Mouse (Mus musculus) ovary, postnatal 10 days (tissue): Measurements from ENCODE around the gene Pgs1.

Experiments used
- DNase-seq: peaks from one replicate; pipeline ENCODE4 v3.0.0; 2022; ENCODE audit warnings: low spot score

Gene Pgs1

DNA sequence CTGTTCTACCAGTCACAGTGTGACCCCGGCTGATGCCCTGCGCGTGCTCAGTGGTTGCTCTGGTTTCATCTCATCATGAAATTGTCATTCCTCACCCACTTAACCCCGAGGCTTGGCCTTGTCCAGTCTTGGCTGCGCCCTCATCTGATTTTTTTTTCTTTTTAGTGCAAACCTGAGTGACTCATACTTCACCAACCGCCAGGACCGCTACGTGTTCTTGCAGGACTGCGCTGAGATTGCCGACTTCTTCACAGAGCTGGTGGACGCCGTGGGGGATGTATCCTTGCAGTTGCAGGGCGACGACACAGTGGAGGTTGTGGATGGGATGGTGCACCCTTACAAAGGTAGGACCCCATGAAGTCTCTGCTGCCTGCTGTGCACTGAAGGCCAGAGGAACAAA lies 17.1 kb downstream of the Pgs1 start:
- DNase-seq = no peak

GRCm38 (mm10) chr11:118003718-118004117 lies 17.6 kb downstream of the Pgs1 start:
- no peak for DNase-seq

GRCm38 (mm10) chr11:118004217-118004616 lies 18.1 kb downstream of the Pgs1 start:
- DNase-seq = no peak

DNA sequence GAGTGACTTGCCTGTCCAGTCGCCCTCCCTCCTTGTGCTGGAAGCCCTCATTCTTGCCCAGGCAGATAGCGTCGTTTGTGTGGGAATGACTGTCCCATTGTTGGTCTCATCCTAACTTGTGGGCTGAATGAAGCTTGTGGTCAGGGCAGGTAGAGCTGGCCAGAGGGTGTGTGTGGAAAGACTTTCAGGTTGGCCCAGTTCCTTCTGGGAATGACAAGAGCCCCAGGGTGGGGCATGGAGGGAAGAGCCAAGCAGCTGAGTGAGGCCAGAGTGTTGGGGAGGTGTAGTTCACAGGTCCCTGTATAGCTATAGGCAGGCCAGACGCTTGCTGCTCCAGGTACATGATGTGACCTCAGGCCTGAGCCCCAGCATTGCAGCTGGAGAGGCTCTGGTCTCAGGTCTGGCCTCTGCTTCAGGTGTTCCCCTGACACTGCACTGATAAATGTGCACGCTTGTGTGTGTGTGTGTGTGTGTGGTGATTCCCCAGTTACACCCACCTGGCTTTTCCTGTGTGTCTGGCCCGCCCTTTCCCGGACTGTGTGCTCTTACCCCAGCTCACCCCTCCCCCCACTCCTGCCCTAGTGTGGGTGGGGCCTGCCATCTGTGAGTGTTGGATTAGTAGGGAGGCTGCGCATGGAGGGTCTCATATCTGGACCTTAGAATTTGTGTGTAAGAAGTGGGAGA lies 21.5 kb downstream of the Pgs1 start:
- no peak for DNase-seq

DNA sequence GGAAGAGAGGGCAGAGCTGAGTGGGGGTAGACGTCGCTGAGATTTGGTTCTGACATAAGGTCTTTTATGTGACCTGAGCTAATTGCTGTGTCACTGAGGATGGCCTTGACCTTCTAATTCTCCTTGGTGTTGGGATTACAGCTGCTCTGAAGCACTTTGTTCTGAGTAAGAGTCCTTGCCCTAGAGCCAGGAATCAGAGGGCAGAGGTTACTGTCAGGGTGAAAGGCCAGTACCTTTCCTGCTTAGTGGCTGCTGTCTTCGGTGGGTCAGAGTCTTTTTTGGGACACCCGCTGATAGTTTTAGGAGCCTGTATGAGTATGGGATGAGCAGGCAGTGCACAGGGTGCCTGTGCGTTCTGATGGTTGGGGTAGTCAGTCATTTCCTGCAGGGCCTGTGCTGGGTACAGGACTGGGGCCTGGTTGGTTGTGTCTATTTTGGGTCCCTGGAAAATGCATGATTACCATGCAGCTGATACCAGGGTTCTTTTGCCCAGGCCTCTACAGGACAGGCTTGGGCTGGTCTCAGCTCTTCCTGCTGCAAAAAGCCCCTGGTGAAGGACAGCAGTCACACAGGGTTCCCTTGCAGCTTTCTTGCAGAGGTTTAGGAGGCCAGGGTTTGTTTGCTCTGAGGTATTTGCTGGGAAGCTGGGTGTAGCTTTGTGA lies 22.2 kb downstream of the Pgs1 start:
- DNase-seq = no peak

DNA sequence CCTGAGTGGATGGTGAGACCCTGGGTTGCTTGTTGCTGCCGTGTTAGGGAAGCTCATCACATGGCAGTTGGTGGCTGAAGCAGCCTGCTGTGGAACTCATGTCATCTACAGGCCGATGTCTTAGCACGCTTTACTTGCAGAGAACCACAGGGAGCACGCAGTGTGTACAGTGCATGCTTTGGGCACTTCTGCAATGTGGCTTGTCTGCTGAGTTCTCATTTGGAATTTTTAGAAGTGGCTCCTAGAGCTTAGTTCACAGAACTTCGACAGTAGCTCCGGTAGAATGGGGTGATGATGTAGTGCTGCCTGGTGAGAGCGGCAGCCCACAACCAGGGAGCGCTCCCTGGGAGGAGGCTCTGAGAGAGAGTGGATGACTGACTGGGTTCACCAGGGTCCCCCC lies 22.8 kb downstream of the Pgs1 start:
- DNase-seq = no peak

GRCm38 (mm10) chr11:118009865-118010571 lies 23.9 kb downstream of the Pgs1 start:
- no peak for DNase-seq

DNA sequence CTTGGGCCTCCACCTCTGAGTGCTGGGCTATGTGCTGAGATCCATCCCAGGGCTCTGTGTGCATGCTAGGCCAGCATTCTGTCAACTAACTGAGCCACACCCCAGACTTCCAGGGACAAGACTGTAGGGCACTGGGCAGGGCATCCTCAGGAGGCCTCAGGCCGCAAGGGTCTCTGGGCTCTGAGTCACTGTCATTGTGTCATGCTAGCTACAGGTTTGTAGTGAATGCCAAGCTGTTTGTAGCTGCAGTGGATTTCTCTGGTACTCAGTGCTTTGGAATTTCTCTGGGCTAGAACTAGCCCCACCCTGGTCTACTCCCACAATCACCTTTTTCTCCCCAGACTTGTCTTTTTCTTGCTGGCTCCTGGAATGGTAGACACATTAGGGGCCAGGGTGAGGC lies 26.5 kb downstream of the Pgs1 start:
- no peak for DNase-seq

DNA sequence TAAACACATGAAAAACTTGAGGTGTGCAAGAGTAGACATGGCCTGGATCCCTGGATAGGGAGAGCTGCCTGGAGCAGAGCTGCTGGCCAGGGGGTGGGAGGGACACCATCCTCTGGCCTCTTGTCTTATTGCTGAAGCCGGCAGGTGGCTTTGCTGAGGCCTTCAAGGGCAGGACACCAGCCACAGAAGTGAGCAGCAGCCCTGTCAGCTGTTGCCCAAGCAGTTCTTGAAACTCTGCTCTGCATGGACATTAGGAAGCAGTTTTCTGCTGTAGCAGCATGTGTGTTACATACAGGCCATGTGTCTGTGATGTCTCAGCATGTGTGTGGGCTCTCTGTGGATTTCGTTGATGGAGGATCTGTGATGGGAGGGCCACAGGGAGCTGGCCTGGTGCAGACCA lies 27.2 kb downstream of the Pgs1 start:
- no peak for DNase-seq

GRCm38 (mm10) chr11:118014391-118014995 lies 28.4 kb downstream of the Pgs1 start:
- no peak for DNase-seq

GRCm38 (mm10) chr11:118015381-118016145 lies 29.5 kb downstream of the Pgs1 start:
- no peak for DNase-seq

- DNase-seq = no peak
These were observed 32.2 kb downstream of the Pgs1 start for GRCm38 (mm10) chr11:118018328-118018727.

DNA sequence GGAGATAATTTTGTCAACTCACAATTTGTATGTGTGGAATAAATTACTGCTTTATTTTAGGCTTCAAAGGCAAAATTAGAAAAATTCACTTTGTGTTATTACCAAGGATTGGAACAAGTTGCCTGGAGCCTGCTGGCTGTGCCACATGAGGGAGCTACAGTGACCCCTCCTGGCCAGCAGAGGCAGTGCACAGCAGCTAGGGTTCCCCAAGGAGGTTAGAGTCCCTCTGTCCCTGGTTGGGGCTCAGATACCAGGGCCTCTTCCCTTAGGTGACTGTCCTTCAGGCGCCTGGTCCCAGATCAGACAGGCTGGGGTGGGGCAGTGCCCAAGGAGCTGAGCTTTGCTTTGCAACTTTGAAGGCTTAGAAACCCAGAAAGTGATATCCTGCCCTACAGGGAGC lies 35.7 kb downstream of the Pgs1 start:
- peak; percentile 48 for DNase-seq

DNA sequence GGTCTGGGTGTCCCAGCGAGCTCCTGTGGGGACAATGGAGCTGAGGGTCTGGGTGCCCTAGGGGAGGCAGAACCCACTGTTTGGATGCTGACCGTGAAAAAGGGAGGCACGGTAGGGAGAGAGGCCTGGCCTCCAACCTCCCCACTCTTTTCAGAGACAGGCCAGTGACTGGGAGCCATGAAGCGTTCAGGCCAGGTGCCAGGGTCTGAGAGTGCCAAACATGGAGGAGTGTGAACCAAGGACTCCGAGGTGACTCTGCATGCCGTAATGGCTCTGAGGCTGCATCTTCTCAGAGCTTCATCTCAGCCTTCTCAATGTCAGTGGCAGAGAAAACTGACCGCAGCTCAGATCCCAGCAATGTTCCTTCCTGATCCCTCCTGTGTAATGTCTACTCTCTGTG lies 37.4 kb downstream of the Pgs1 start:
- no peak for DNase-seq

DNA sequence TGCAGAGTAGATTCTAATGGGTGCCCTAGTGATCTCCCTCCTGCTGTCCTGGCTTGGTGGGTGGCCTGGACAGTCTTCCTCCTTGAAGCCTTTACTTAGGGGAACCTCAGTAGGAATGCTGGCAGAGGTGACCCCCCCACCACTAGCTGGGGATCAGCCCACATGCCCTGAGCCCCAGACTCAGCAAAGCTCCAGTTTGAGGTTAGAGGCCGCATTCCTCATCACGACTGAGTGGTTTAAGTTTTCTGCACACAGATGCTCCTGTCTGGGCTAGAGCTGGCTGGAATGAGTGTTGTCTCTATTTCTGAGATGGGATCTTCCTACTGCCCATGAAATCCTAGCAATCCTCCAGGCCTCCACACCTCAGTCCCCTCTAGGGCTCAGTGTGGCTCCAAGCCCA lies 38.0 kb downstream of the Pgs1 start:
- DNase-seq = no peak

GRCm38 (mm10) chr11:118029170-118029569 lies 43.1 kb downstream of the Pgs1 start:
- no peak for DNase-seq

GRCm38 (mm10) chr11:118031134-118031533 lies 45.0 kb downstream of the Pgs1 start:
- DNase-seq = no peak

DNA sequence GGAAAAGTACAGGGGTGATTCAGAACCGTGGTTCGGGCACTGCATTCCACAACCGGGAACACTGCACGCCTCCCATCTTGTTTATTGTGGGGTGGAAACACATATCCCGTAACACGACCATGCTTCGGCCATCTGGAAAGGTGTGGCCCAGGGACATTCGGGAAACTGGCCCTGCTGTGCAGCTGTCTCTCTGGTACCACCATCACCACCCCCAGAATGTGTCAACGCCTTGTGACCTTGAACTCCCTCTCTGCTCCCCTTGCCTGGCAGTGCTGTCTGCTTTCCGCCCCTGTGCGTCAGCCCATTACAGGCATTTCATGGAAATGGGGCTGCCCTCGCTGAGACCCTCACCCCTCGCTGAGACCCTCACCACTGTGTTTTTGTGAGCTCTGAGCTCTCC lies 48.3 kb downstream of the Pgs1 start:
- DNase-seq = no peak

DNA sequence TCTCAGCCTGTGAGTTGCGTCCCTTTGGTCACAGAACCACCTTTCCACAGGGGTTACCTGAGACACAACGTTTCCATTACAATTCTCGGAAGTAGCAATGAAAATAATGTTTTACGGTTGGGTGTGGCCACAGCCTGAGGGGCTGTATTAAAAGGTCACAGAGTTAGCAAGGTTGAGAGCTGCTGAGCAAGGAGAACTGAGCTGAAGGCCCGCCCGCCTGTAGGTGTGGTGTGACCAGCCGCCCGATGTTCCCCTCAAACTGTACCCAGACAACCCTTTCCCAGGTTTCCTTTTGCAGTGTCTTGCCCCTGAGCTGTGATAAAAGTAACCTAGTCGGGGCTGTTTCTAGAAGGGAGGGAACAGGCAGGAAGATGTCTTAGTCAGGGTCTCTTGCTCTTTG lies 49.0 kb downstream of the Pgs1 start:
- no peak for DNase-seq

DNA sequence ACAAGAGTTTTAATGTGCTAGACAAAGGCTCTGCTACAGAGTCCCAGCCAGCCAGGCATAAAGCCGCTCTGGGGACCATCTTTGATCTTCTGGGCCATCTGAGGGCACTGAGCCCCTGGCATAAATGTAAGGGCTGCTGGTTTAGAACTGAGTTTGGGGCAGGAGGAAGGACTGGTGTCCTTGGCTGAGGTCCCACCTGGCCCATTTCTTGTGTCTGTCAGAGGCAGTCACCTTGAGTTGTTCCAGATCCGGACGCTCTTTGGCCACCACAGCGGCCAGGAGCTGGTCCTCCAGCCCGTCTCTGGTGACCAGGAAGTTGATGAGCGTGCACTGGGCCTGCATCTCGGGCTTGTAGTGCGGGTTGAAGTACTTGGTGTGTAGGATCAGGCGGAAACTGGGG lies 56.7 kb downstream of the Pgs1 start:
- DNase-seq = no peak

DNA sequence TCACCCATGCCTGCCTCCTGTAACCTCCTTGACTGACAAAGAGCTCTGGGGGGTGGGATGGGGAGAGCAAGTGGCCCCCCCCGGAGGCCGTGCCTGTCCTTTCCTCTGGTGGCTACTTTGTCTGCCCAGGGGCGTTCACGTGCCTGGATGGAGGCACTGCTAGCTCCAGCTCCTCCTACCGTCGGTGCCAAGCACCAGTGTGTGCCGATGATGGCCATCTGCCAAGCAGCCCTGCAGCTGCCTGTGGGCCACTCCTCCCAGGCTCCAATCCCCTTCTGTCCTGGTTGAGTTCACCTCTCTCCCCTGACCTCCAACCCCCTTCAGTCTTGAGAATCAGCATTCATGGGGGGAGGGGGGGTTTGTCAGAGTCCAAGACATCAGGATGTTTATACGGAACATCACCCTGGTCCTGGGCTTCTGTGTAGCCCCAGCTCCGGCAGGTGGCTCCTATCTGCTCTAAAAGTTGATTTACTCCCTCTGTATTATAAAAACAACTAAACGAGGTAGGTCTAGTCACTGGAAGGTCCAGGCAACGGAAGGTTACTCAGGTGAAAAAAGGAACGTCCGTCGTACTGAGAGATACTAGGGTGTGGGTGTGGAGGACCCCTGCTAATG lies 57.3 kb downstream of the Pgs1 start:
- DNase-seq = peak; percentile 8

DNA sequence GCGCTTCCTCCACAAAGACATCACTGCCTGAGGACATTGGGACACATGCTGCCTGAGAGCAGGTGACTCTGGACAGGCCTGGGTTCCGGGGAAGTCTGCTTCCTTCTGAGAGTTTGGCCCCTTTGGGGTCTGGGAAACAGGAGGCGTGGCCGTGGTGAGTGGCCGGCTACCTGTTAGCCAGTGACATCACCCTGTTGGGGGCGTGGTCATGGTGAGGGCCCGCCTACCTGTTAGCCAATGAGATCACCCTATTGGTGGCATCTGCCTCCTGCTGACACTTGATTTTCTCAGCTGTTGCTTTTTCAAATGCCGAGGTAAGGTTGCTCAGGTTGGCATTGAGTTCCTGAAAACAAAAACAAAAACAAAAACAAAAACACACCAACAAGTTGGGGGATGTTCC lies 63.5 kb downstream of the Pgs1 start:
- no peak for DNase-seq
